Comparison of ENCODE assay signal across 18 mouse cellular contexts in the genomic region with DNA sequence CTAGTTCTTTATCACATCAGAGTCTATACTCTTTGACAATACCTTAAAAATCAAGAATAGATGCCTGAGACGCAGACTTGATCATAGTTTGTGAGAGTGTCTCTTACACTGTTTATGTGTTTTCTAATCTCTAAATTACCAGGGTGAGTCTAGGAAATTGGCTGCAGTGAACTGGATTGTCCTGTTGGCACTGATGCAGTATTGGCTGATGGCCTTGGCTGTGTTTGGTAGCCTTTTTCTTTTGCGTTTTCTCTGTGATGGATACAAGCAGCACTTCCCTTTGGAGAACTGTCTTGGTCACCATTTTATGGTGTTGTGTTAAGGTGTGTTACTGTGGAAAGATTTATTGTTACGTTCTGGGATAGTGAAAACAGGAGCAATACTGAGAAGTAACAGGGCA.
DNase-seq lines count a peak whose midpoint lies in the region; TF ChIP-seq lines count a peak whose summit lies in the region.
"Had no signal": no experiment of that assay in that cellular context is flagged by ENCODE, and none has a peak within 500 bp of the region (broad histone marks: within the 10 kb centered on the region; RNA-seq: fewer than 3 reads in every experiment).

No protein-coding gene starts in this region.

- no peak overlapping the region for H3K27ac ChIP-seq in layer of hippocampus, adult 2 months
- H3K27ac ChIP-seq: embryonic facial prominence, embryonic 15.5 days; forebrain, embryonic 10.5 days; gastrocnemius, adult 2 months; heart, adult 2 months; hindbrain, embryonic 15.5 days had no signal

- no peak overlapping the region for H3K4me3 ChIP-seq in layer of hippocampus, adult 2 months
- H3K4me3 ChIP-seq: embryonic facial prominence, embryonic 15.5 days; erythroblast, embryonic 14.5 days; forebrain, embryonic 10.5 days; gastrocnemius, adult 2 months; heart, adult 2 months; hindbrain, embryonic 15.5 days had no signal

- TF ChIP-seq CTCF in layer of hippocampus, adult 2 months (conservative IDR thresholded peaks at IDR 0.05): 0 out of 2 replicates have a peak, but pooled peaks have one; percentile 3

- peak; percentile 54 to 64 for DNase-seq in cerebellum, postnatal 10 days
- no peak for DNase-seq in cerebellum, adult 8-10 months
- DNase-seq in layer of hippocampus, adult 2 months (ENCODE audit: low spot score in 2 of 2): no peak
- no peak for DNase-seq in layer of hippocampus, adult 11-12 months (ENCODE audit: low spot score)
- DNase-seq in brain, adult 2 months (ENCODE audit: low read depth, low spot score): peak; percentile 43
- DNase-seq in cerebellum, postnatal 36 days: peak; percentile 41 to 42
- DNase-seq in thymus, postnatal 10 days (ENCODE audit: low spot score in 2 of 2): no peak
- DNase-seq: adrenal gland, adult 8-10 months; adrenal gland, postnatal 36 days; embryo, embryonic 11 days; gastrocnemius, adult 2 months; gastrocnemius, postnatal 36 days; heart, adult 2 months; kidney, adult 2 months had no signal

Comparison
In these comparisons a context has a peak if more than half of its experiments do, and no peak if none do; other contexts are left out.
1. DNase-seq: peak in cerebellum, postnatal 10 days (2 of 2), brain, adult 2 months (single experiment) and cerebellum, postnatal 36 days (2 of 2); none in cerebellum, adult 8-10 months (single experiment), layer of hippocampus, adult 2 months (0 of 2), layer of hippocampus, adult 11-12 months (single experiment) and thymus, postnatal 10 days (0 of 2).